Mouse (Mus musculus) gastrocnemius, postnatal 10 days (tissue): ENCODE results near the gene Gm35549. TPM values are rescaled to one million over a fixed set of nuclear protein-coding genes. Genes with fewer than 3 reads are reported as not detected.
"Not testable (repeated sequence)": the region's sequence is repeated elsewhere in the genome, so short reads cannot be mapped to it uniquely, and the experiment has no call there.

Experiments
- DNase-seq: peaks from one replicate; pipeline ENCODE4 v3.0.0; 2021; ENCODE audit warnings: mixed read lengths
- long read RNA-seq, 2 experiments: library from polyadenylated mRNA; stranded (forward); transcript quantifications; one replicate each; pipeline ENCODE4 v2.0.0; 2021
- total RNA-seq, 2 experiments: library from RNA; stranded (reverse); gene quantifications; 2 replicates each; pipeline ENCODE4 v1.2.3; 2021

Gm35549 gene
- not detected for total RNA-seq
- long read RNA-seq, experiment 1, result 0 reads
- long read RNA-seq, experiment 2, result 0 reads

DNA sequence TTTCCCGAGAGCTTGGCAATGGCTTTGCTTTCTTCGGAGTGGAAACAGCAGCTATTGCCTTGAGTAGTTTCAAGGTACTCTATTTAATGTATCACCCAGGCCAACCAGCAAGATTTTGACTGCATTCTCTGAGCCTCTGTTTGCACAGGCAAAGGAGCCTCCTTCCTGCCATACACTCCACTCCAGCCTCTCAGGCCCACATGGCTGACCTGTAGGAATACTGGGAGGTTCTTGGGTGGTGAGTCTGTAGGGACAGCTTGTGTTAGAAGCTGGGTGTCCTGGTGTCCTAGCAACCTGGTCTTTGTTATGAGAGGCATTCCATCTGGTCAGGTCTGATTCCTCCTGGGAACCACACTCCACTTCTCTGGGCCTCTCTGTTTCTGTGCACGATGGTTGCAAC, at the start of gene Gm35549:
Gene Gm35549 (minus strand): TSS at position 276 of the 400 bp plus-strand sequence.
- no peak for DNase-seq

DNA sequence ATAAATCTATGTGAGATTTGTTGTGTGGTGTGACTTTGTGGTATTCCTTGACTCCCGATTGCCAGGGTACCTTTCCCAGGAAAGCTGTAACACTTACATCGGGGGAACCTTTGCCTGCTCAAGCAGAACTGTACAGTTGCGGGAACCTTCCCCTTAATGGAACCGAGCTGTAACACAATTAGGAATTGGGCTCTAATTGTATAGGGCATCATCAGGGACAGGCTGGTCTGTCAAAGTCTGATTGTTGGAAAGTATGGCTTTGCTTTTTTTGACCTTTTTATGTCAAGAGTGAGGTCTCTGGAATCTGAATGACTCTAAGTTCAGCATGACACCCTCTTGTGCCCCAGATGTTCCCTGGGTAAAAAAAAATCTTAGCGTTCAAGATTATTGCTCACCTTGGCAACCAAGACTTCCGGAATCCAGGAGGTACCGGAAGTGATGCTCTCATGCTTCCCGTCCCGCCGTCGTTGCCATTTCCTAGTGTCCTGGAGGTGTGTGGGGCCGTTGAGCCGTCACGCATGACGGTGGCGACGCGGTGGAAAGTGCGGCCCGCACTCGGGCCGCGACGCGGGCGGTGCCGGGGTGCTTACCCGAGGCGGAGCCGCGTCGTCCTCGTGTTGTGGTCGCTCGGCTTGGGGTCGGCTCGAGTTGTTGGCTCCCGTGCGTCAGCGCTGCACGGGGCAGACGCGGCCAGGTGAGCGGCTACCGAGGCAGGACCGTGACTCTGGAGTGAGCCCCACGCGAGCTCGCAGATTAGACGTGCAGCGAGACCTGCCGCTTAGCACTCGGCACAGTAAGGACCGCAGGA, 42.7 kb upstream of the Gm35549 start:
- DNase-seq, result peak; percentile 35

DNA sequence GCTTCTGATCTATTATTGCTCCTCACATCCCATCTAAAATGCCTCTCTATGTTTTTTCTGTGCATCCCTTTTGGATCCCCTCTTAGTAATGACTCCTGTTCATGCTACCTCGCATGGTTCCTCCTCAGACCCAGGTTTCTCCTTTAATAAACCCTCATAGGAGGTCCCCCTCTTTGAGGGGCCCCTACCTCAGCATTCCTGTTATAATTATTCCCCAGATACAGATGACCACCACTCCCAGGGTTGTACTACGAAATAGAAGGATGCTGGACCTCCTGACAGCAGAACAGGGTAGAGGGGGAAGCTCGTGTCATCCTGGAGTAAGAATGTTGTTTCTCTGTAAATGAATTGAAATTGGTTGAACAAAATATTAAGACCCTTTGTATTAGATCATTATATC, 41.5 kb upstream of the Gm35549 start, which contains the start of gene Zkscan7:
Gene Zkscan7 (plus strand): TSS at position 301 of the 400 bp plus-strand sequence.
- no peak for DNase-seq

DNA sequence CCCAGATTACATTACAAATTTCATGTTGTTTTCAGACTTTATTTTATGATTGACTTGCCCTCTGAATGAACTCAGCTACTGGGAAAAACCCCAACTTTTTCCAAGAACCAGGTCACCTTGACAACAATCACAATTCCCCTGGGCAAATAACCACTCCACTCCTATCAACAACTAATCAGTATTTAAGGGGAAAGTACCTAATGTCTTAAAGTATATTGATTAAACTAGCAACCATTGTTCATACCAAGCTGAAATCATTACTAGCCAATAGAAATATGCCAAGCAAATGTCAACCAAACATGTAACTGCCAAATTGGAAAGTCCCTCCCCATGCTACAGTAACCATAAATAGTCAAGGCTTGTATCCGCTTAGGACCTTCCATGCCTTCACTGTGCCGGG, 31.3 kb upstream of the Gm35549 start:
- no peak for DNase-seq

DNA sequence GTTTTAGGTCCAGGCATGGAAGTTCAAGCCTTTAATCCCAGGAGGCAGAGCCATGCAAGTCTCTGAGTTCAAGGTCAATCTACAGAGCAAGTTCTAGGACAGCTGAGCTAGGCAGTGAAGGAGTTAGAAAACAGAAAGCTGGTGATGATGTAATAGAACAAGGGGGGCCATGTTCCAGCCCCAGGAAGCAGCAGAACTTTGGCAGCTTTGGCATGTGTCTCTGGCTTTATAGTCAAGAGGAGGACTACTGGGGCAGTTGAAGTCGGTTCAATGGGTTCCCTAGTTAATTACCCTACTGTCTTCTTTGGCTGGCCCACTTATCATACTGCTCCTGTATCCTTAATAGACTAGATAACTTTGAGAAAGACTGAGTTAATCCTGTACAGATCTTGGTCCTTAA, 30.8 kb upstream of the Gm35549 start:
- DNase-seq, result no peak

DNA sequence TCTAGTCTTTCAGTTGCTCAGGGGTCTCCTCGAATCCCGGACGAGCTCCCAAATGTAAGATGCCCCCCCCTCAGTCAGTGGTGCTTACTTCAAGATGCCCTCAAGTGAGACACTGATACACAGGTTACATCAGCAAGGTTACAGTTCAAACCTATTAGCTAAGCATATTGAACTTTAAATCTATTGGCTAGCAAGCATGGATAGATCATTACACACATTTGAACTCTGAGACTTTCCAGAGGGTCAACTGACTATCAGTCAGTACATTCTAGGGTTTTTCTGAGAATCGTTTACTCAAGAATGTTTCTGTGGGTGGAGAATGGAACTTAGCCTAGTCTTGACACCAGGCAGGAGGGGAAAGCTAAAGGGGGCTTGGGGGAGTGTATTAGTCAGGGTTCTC, 28.8 kb upstream of the Gm35549 start:
- DNase-seq, result no peak

DNA sequence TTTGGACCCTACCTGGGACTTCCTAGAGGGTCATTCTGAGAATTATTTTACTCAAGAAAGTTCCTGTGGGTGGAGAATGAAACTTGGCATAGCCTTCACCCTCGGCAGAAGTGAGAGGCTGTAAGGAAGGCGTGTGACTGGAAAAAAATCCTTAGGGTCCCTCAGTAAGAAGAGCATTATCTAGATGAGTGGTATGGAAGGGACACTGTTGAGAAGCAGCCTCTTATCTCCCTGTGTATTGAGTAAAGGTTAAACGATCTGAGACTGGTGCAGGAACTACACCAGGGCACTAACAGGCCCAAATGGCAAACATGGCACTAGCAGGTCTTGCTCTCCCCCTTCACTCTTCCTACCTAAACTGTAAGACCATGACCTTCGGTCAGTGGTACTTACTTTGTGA, 22.4 kb upstream of the Gm35549 start:
- no peak for DNase-seq

DNA sequence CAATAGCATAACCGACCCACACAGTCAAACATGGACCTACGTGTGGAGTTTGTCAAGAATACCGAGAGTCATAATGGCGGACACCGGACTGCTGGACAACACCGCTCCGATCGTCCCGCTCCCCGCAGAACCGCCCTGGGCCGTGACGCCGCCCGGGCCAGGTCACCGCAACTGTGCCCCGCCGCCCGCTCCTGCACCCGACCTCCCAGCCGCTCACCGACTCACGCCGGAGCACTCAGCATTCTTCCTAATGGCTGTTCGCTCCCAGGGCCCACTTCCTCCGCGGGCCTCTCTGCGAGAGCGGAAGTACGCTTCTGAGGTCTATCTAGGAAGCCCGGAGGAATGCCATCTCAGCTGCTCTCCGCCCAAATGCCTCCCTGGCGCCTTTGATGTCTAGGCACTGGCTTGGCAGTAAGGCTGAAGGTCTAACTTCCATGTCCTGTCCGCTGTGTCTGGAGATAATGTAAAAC, 21.9 kb upstream of the Gm35549 start, which contains the start of gene Zfp445:
Gene Zfp445 (minus strand): TSS at position 310 of the 470 bp plus-strand sequence.
- peak; percentile 63 for DNase-seq

DNA sequence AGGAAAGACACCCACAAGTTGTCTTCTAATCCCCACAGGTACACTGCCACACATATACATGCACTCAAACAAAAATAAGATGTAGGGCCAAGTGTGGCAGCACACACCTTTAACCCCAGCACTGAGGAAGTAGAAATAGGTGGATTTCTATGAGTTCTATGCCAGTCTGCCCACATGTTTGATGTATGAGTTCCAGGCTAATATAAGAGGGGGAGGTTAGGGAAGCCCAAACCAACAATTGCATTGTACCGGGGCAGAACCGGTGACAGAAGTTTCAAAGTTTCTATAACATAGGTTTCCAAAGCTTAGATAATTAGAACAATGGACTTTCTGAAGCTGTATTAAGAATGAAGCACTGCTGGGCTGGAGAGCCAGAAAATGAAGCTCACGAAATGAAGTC, 21.0 kb upstream of the Gm35549 start:
- DNase-seq, result no peak

DNA sequence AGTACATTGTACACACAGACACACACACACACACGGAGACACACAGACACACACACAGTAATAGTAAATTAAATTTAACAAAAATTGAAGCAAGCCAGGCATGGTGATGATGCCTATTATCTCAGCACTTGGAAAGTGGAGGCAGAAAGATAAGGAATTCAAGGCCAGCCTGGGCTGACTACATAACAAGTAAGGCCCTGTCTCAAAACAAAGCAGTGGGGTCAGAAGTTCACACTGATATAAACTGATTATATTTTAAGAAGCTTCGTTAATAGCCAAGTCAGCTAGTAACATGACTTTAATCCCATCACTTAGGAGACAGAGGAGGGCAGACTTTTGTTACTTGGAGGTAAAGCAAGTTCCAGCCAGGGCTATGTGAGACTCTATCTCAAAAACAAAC, 19.9 kb upstream of the Gm35549 start:
- no peak for DNase-seq

DNA sequence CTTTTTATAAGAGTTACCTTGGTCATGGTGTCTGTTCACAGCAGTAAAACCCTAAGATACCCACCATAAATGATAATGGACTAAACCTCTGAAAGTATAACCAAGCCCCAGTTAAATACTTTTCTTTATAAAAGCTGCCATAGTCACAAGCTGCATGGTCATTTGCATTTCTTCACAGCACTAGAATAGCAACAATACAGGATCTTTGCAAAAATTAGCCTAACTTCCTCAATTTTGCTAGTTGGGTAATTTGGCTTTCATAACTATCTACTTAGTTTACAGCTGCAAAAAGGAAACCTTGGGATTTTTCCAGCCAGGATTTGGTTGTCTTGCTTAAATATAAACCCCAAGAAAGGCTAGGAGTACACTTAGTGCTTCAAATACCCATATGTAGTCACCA, 16.9 kb upstream of the Gm35549 start:
- DNase-seq, result no peak

DNA sequence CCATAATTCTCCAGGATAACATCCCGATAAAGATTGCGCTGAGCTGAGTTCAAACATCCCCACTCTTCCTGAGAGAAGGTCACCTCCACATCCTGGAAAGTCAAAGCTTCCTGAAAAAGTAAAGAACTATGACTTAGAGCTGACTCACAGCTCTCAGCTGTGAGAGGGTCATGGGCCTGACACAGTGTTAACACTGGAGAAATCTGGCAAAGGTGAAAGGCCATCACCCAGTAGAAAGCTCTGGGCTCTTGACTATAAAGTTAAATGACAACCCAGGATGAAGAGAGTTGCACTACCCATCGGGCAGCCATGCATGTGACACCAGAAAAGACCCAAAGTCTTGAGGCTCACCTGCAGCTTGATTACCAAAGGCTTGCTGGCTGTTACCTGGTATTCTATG, 12.9 kb upstream of the Gm35549 start:
- DNase-seq, result no peak

DNA sequence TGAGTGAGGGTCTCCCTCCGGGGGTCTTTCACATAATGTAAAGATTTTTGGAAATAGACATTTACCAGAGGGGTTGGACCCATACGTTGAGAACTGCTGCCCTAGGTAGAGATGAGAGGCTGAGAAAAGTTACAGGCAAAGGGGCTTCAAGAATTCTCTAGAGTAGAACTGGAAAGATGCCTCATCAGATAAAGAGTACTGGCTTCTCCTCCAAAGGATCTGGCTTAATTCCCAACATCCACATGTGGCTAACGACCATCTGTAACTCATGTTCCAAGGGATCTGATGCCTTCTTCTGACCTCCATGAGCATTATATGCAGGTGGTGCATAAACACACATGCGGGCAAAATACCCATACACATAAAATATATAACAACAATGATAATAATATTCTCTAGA, 11.8 kb upstream of the Gm35549 start:
- DNase-seq, result no peak

DNA sequence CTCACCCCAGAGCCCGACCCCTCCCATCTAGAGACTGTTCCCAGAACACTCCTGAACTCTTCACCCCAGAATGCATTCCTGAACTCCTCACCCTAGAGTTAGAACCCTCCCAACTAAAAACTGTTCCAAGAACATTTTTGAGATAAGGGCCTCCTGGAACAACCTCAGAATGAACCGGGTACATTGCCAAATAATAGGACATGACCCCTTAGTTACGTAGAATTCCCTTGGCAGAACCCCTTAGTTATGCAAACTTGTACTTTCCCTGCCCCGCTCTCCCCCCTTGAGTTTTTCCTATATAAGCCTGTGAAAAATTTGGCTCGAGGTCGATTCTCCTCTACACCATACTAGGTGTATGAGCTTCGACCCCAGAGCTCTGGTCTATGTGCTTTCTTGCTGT, 11.3 kb upstream of the Gm35549 start:
- DNase-seq, result not testable (repeated sequence)

DNA sequence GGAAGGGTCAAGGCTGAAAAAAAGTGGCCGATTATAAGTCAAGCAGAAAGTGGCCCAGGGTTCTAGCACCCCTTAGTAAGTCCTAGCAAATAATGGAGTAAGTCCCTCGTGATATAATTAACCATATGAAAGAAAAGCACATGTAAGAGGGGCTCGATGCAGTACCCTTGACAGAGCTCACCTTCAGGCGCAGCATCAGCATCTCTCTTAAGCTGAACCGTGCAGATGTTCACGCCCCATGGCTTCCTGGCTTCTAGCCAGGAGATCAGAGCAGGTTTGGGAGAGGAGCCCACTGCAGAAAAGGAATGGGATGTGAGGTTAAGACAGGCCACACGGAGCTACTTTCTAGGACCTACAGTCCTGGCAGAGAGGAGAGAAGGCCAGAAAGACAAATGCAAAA, 10.7 kb upstream of the Gm35549 start:
- DNase-seq, result no peak

DNA sequence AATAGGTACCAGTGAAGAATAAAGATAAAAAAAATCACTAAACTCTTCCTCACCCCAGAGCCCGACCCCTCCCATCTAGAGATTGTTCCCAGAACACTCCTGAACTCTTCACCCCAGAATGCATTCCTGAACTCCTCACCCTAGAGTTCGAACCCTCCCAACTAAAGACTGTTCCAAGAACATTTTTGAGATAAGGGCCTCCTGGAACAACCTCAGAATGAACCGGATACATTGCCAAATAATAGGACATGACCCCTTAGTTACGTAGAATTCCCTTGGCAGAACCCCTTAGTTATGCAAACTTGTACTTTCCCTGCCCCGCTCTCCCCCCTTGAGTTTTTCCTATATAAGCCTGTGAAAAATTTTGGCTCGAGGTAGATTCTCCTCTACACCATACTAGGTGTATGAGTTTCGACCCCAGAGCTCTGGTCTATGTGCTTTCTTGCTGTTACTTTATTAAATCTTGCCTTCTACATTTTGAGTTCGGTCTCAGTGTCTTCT, 4.0 kb upstream of the Gm35549 start:
- not testable (repeated sequence) for DNase-seq

DNA sequence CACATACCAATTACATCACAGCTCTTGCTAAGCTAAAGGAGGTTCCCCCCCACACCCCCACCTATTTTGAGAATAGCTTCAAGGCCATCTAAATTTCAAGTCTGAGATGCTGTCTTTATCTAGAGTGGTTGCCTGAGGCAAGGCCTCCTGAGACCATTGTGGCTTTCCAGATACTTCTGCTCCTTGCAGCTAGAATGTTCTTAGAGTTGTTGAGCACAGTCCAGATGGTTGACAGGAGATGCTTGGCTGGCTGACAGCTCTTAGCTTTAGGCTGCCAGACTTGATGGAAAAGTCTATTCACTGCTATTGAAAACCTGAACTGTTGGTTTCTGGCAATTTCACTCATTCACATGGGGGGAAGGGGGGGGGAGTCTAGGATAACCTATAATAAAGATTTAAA, 2.3 kb upstream of the Gm35549 start:
- DNase-seq, result no peak

DNA sequence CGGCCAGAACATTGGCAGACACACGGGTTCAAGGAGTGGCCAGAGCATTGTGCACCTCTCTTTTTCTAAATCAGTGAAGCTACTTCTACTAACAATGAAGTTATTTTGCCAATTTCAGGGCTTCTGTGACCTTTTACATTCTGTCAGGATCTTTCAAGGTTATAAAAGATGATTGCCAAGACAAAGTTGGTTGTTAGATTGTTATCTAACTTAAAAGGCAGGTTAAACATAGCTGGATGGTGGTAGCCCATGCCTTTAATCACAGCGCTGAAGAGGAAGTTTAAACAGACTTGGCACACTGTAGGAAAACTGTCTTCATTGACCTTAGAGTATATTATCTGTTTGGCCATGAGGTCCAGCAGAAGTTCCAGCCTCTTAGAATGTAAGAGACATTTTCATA, 1.8 kb upstream of the Gm35549 start:
- DNase-seq, result no peak

DNA sequence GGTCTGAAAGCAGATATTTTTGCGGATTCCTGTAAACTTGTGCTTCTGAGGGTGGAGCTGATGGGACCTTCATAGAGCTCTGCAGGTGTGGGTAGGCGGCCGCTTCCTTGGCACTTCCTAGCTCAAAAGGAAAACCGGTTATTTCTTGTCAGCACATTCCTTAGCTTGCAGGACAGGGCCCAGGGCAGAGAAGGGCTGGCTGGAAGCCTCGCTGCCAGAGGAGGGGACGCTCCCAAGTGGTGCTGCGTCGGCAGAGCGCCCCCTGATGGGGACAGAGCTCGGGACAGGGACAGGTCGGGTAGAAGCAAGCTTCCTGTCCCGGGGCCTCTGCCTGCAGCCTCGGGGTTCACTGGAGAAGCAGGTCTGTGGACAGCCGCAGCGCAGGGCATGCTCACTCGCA, 6.2 kb downstream of the Gm35549 start:
- DNase-seq, result peak; percentile 42

DNA sequence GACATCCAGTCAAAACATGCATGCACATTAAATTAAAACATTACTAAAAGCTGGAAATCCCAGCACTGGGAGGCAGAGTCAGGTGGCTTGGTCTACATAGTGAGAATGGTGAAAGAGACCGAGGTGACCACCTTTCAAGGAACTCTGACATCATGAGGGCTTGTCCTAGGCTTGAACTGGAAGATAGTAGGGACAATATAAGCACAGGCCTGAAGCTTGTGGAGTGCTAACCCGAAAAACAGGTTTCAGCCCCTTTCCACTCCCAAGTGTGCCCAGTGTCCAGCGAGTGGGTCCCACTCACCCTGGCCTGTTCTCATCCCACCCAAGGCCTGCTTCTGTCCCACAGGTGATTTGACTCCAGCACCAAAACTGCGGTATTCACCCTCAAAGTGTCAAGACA, 6.6 kb downstream of the Gm35549 start:
- DNase-seq, result no peak

DNA sequence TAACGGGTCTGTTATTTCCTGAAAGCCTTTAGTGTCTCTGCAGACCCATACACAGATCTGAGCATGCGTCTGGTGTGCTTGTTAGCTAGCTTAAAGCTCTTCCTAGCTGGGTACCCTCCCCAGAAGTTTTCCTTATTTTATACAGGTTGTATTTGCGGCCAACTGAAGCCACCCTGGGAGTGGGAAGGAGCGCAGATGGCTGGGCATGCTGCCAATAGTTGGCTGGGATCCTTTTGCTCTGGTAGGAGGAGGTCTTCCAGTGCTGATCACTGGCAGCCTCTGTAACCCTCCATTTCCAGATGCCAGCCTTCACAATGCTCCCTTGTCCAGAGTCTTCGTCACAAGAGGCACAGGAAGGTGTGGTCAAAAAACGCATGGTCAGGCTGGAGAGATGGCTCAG, 7.0 kb downstream of the Gm35549 start:
- peak; percentile 48 for DNase-seq

DNA sequence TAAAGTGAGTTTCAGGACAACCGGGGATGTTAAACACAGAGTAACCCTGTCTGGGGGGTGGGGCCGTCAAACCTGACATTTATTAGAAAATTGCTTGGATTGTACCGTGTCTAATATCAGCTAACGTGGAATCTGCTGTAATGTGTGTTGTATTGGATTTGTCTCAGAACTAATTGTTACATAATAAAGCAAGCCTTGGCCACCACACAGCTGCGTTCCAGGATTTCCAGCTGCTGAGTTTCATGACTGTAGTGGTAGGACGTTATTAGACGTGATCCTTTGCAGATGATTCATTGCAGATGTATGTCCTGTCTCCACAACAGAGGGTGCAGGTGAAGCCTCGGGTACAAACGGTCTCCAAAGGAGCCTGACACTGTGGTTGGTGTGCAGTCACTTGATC, 7.7 kb downstream of the Gm35549 start:
- no peak for DNase-seq

DNA sequence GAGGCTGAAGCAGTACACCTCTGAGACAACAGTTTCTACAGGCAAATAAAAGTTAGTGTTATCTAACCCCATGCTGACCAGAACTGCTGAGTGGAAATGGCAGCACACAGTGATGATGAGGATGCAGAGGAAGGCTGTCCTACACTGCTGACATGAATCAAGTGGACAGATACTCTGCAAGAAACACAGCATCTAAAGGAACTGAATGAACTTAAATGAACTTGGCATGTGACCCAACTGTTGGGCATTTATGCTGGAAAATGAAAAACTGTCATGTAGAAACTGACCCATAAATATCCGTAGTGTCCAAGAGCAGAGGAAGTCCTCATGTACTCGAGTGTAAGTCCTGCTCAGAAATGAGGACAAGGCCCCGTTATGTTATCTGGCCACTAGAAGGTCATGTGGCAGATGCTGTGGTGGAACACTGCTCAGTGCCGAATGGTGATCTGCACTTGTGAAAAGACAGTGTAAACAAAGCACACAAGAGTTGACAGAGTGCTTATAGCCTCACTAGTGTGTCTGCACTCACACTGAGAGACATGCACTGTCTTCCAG, 13.9 kb downstream of the Gm35549 start:
- DNase-seq, result no peak

DNA sequence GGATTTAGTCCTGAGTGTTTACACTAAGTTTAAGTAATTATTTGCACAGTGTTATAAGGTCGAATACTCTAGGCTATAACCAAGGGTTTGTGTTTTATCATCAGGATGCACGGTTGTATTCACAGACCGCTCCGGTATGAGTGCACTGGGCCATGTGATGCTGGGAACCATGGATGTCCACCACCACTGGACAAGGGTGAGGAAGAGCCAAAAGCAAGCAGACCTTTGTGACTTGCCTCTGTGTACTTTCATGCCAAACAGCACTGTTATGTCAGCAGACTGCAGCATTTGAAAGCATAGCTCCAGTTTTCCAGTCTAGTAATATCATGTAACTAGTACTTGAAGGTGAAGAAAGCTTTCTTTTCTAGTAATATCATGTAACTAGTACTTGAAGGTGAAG, 17.1 kb downstream of the Gm35549 start:
- no peak for DNase-seq
